Mouse (Mus musculus) brain, embryonic 14.5 days (tissue): ENCODE data around the gene Cd48. TPM values are rescaled to one million over a fixed set of nuclear protein-coding genes. Genes with fewer than 3 reads are reported as not detected.
"Not testable (repeated sequence)": the region's sequence is repeated elsewhere in the genome, so short reads cannot be mapped to it uniquely, and the experiment has no call there.

Experiments
- DNase-seq: peaks from one replicate; pipeline ENCODE4 v3.0.0-alpha.2; 2011; ENCODE audit warnings: low read depth
- CTCF ChIP-seq: fragments of 200-500 bp; IDR thresholded peaks from 2 replicates; pipeline ENCODE4 v1.5.1; 2012; ENCODE audit warnings: inconsistent platforms, mild to moderate bottlenecking, moderate library complexity, borderline replicate concordance; ENCODE audit not compliant: insufficient read depth, insufficient read length; ENCODE audit errors: extremely low read depth
- POLR2A ChIP-seq: fragments of 200-500 bp; IDR thresholded peaks from 2 replicates; pipeline ENCODE4 v1.6.1; 2012; ENCODE audit warnings: mild to moderate bottlenecking, inconsistent platforms, borderline replicate concordance; ENCODE audit not compliant: poor library complexity, insufficient read depth, insufficient read length, severe bottlenecking; ENCODE audit errors: extremely low read depth
- polyA plus RNA-seq: library from polyadenylated mRNA; depleted of rRNA; stranded (reverse); fragments of >200 nt; gene quantifications from 2 replicates; pipeline ENCODE4 v1.2.3, GENCODE M21; 2012

Cd48 gene
- polyA plus RNA-seq, 1 experiment = 0.30 TPM

GRCm38 (mm10) chr1:171661482-171661881 lies 20.3 kb upstream of the Cd48 start:
- TF ChIP-seq CTCF = no peak
- no peak for TF ChIP-seq POLR2A
- no peak for DNase-seq

- no peak for DNase-seq
- no peak for TF ChIP-seq CTCF
- no peak for TF ChIP-seq POLR2A
These were observed 18.1 kb upstream of the Cd48 start for GRCm38 (mm10) chr1:171663757-171664156.

- no peak for TF ChIP-seq POLR2A
- TF ChIP-seq CTCF = no peak
- DNase-seq = no peak
These were observed 15.5 kb upstream of the Cd48 start for GRCm38 (mm10) chr1:171666350-171666749.

- TF ChIP-seq CTCF (no peak), POLR2A (no peak)
- DNase-seq = no peak
These were observed 14.6 kb upstream of the Cd48 start for GRCm38 (mm10) chr1:171667160-171667559.

- not testable (repeated sequence) for DNase-seq
These were observed 9.4 kb upstream of the Cd48 start for GRCm38 (mm10) chr1:171672451-171672850.

GRCm38 (mm10) chr1:171672854-171673475 lies 8.8 kb upstream of the Cd48 start:
- DNase-seq = peak; percentile 54

GRCm38 (mm10) chr1:171674467-171674866 lies 7.3 kb upstream of the Cd48 start:
- TF ChIP-seq CTCF = no peak
- TF ChIP-seq POLR2A = no peak
- no peak for DNase-seq

More at GRCm38 (mm10) chr1:171672854-171673475, 8.8 kb upstream of the Cd48 start:
- TF ChIP-seq CTCF = no peak

- no peak for DNase-seq
- TF ChIP-seq POLR2A (no peak), CTCF (no peak)
These were observed 4.1 kb upstream of the Cd48 start for GRCm38 (mm10) chr1:171677721-171678120.

GRCm38 (mm10) chr1:171681009-171681408 lies 800 bp upstream of the Cd48 start:
- TF ChIP-seq POLR2A (no peak), CTCF (no peak)
- no peak for DNase-seq

DNA sequence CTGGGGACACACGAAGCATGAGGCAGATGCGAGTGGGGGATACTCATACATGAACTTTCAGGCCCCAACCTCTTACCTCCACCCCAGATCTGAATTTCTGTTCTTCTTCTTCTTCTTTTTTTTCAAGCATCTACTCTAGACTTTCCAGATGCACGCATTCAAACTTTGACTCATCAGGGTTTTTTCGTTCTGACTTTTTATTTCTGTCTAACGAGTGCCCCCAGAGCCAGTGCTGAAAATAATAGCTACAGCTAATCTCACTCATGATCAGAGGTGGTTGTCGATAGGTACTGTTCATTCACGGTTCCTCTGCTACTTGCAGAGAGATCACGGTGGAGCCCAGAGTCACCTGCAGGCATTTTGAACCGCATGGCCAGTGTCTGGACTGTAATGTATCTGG lies 3.1 kb downstream of the Cd48 start:
- DNase-seq = no peak
- TF ChIP-seq POLR2A (no peak), CTCF (no peak)

GRCm38 (mm10) chr1:171687320-171687719 lies 5.5 kb downstream of the Cd48 start:
- no peak for TF ChIP-seq POLR2A
- TF ChIP-seq CTCF = no peak
- DNase-seq = no peak

DNA sequence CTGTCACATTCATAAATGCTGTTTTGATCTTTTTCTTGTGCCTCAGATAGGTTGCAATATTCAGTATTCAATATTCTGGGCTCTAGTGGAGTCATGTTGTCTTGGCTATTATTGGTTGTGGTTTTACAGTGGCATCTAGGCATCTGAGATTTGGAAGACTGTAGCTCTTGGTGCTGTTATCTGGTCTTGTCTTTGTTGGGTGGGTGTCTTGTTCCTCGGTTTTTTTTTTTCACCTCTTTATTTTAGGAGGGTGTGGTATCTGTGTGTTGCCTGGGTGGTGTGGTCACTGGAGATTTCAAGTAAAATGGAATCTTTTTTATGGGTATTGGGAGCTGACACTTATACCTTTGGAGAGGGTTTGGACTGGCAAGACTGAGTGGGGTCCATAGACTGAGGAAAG lies 12.1 kb downstream of the Cd48 start:
- no peak for DNase-seq
- TF ChIP-seq CTCF = no peak
- TF ChIP-seq POLR2A = no peak

- TF ChIP-seq CTCF (peak; percentile 26; the same call in 1 of the 2 replicates), POLR2A (no peak)
- DNase-seq = peak; percentile 68
These were observed 17.2 kb downstream of the Cd48 start for GRCm38 (mm10) chr1:171698983-171699382.

DNA sequence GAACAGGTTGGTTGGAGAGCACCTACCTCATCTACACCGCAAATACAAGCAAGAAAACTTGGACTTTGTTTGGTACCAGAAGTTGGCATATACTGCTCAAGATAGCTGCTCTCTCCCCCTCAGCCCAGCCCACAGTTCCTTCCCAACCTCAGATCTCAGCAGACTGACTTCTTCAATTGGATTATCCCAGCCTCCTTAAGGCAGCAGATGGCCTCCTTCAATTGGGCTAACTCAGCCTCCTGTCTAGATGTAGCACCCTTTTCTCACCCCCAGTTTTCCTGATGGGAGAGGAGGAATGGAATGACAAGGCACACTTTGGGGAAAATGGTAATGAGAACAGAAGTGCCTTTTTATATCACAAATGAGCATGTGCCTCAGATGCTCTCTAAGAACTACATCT lies 31.9 kb downstream of the Cd48 start:
- DNase-seq = not testable (repeated sequence)
